Mouse (Mus musculus): Measurements from ENCODE around the gene Snx13. TPM values are rescaled to one million over a fixed set of nuclear protein-coding genes. Genes with fewer than 3 reads are reported as not detected.

Snx13 gene
- polyA plus RNA-seq, 1 experiment from 2014 or later, result 23.0 TPM

DNA sequence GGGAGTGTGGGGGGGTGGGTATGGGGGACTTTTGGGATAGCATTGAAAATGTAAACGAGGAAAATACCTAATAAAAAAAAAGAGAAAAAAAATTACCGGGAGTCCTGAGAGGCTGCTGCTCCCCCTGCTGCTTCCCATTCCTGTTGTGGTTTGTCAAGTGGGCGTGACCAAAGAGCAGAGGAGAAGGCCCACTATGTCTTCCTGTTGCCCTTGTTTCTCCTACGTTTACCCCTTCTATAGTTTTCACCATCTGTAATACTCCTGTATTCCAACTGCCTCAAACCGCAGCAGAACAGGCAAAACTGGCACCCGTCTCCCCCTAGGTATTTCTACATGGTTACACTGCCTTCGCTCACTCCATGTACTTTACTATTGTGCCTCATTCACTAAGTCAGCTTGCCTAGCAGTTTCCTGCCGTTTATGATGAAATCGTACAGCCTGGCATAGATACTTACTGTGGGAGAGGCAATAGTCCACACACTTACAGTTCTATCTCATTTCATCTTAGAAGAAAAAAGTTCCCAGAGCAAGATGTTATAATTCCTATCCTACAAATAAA, 28.2 kb upstream of the Snx13 start:
- H3K36me3 ChIP-seq, result no peaks in the 10 kb centered on the region
- 73% methylated on average over 9 of the region's 9 CpGs for WGBS

GRCm38 (mm10) chr12:35021285-35021684, 25.7 kb upstream of the Snx13 start:
- H3K27ac ChIP-seq (replicated peaks), result no peak overlapping the region
- H3K27me3 ChIP-seq, result no peaks in the 10 kb centered on the region
- H3K36me3 ChIP-seq, result no peaks in the 10 kb centered on the region
- H3K4me1 ChIP-seq, result no peaks in the 10 kb centered on the region
- no peak overlapping the region for H3K4me3 ChIP-seq (replicated peaks)
- WGBS, result 71% methylated on average over 9 of the region's 9 CpGs
- H3K9ac ChIP-seq, result no peak overlapping the region
- no peaks in the 10 kb centered on the region for H3K9me3 ChIP-seq (replicated peaks)
- H3K4me2 ChIP-seq (replicated peaks), result no peak overlapping the region
- ATAC-seq (ENCODE audit: insufficient number of reproducible peaks, low FRiP score, low TSS enrichment, low read depth), result no peak

More for the DNA sequence above, 28.2 kb upstream of the Snx13 start:
- no peak for ATAC-seq (ENCODE audit: insufficient number of reproducible peaks, low FRiP score, low TSS enrichment, low read depth)
- Histone ChIP-seq H3K4me1 (no peaks in the 10 kb centered on the region), H3K9me3 (replicated peaks) (no peaks in the 10 kb centered on the region), H3K4me2 (replicated peaks) (no peak overlapping the region), H3K9ac (no peak overlapping the region), H3K27me3 (no peaks in the 10 kb centered on the region), H3K4me3 (replicated peaks) (no peak overlapping the region), H3K27ac (replicated peaks) (no peak overlapping the region)

GRCm38 (mm10) chr12:35022066-35022465, 24.9 kb upstream of the Snx13 start:
- Histone ChIP-seq H3K4me3 (replicated peaks) (no peak overlapping the region), H3K9me3 (replicated peaks) (no peaks in the 10 kb centered on the region), H3K4me2 (replicated peaks) (no peak overlapping the region), H3K36me3 (no peaks in the 10 kb centered on the region), H3K9ac (no peak overlapping the region), H3K27me3 (no peaks in the 10 kb centered on the region), H3K4me1 (no peaks in the 10 kb centered on the region), H3K27ac (replicated peaks) (no peak overlapping the region)
- ATAC-seq (ENCODE audit: insufficient number of reproducible peaks, low FRiP score, low TSS enrichment, low read depth), result no peak
- WGBS, result 47% methylated on average over 10 of the region's 10 CpGs

DNA sequence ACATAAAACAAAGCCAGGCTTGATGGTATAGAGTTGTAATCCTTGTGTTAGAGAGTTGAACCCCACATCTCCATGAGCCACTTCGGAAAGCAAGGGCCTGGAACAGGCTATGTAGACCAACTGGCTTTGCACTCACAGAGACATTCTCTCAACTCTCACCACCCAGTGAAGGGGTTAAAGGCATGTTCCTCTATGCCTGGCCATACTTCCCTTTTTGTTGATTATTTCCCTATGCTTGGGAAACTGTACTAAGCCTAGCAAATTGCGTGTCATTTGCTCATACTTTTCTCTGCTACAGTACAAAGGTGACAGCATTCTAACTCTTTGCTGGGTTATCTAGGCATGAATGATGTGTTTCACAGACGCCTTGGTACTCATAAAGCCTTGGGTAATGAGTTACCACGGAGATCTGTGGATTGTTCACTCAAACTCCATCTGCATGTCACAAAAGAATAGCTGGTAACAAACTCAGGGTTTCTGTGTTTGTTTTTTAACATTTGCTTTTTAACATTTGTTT, 21.0 kb upstream of the Snx13 start:
- WGBS, result 62% methylated on average over 4 of the region's 4 CpGs
- H3K9ac ChIP-seq, result no peak overlapping the region
- ATAC-seq (ENCODE audit: insufficient number of reproducible peaks, low FRiP score, low TSS enrichment, low read depth), result no peak
- no peaks in the 10 kb centered on the region for H3K4me1 ChIP-seq
- no peak overlapping the region for H3K27ac ChIP-seq (replicated peaks)
- H3K27me3 ChIP-seq, result no peaks in the 10 kb centered on the region
- H3K4me2 ChIP-seq (replicated peaks), result no peak overlapping the region
- H3K9me3 ChIP-seq (replicated peaks), result no peaks in the 10 kb centered on the region
- H3K36me3 ChIP-seq, result no peaks in the 10 kb centered on the region
- no peak overlapping the region for H3K4me3 ChIP-seq (replicated peaks)

DNA sequence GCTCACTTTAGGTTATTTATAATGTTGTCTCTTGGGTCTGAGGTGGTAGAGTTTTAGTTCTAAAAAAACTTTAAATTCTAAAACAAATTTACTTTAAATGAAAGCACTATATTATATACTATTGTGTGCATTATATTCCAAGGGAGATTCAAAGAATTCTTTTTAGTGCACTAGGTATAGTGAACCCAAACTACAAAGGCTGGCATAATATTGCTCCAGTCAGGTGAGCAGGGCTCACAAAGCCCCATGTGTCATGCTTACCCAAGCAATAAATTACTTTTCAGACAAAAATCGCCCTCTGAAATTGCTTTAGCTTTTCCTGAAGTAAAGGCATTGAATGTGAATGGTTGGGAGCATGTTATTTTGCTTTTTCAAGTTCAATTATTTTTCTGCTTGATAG, 19.5 kb upstream of the Snx13 start:
- H3K4me3 ChIP-seq (replicated peaks), result no peak overlapping the region
- H3K27me3 ChIP-seq, result no peaks in the 10 kb centered on the region
- H3K36me3 ChIP-seq, result no peaks in the 10 kb centered on the region
- WGBS, result 79% methylated on average over 1 of the region's 1 CpGs
- ATAC-seq (ENCODE audit: insufficient number of reproducible peaks, low FRiP score, low TSS enrichment, low read depth), result no peak
- H3K9ac ChIP-seq, result no peak overlapping the region
- H3K4me1 ChIP-seq, result no peaks in the 10 kb centered on the region
- no peak overlapping the region for H3K27ac ChIP-seq (replicated peaks)
- no peaks in the 10 kb centered on the region for H3K9me3 ChIP-seq (replicated peaks)
- no peak overlapping the region for H3K4me2 ChIP-seq (replicated peaks)

GRCm38 (mm10) chr12:35038668-35039570, 8.1 kb upstream of the Snx13 start:
- no peak for ATAC-seq (ENCODE audit: insufficient number of reproducible peaks, low FRiP score, low TSS enrichment, low read depth)
- H3K4me3 ChIP-seq (replicated peaks), result peak overlapping the region; percentile 14
- WGBS, result 29% methylated on average over 14 of the region's 14 CpGs
- H3K4me1 ChIP-seq, result no peaks in the 10 kb centered on the region
- peak overlapping the region; percentile 27; the same call in 1 of the 2 replicates for H3K4me2 ChIP-seq (replicated peaks)
- H3K27ac ChIP-seq (replicated peaks), result no peak overlapping the region
- H3K36me3 ChIP-seq, result no peaks in the 10 kb centered on the region
- no peak overlapping the region for H3K9ac ChIP-seq
- no peaks in the 10 kb centered on the region for H3K27me3 ChIP-seq
- H3K9me3 ChIP-seq (replicated peaks), result no peaks in the 10 kb centered on the region

DNA sequence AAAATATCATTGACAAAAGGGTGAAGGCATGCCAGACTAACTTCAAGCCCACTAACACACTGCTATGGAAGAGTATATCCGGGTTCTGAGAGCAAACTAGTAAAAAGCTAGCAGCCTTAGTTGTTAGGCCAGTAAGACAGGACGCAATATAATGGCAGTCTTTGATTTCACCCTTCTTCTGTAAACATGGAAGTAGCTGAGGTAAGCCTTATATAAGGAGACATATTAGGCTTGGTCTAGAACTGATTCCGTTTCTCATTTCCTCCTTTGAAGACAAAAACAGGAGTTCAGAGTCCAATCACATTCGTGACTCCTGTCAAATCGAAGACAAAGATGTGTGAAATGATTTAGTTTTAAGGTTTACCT, 7.4 kb upstream of the Snx13 start:
- Histone ChIP-seq H3K9ac (no peak overlapping the region), H3K4me3 (replicated peaks) (no peak overlapping the region), H3K9me3 (replicated peaks) (no peaks in the 10 kb centered on the region), H3K27ac (replicated peaks) (no peak overlapping the region), H3K4me2 (replicated peaks) (no peak overlapping the region), H3K4me1 (no peaks in the 10 kb centered on the region), H3K27me3 (no peaks in the 10 kb centered on the region), H3K36me3 (no peaks in the 10 kb centered on the region)
- WGBS, result 78% methylated on average over 5 of the region's 5 CpGs
- no peak for ATAC-seq (ENCODE audit: insufficient number of reproducible peaks, low FRiP score, low TSS enrichment, low read depth)

- no peaks in the 10 kb centered on the region for H3K36me3 ChIP-seq
- no peaks in the 10 kb centered on the region for H3K27me3 ChIP-seq
- no peak for ATAC-seq (ENCODE audit: insufficient number of reproducible peaks, low FRiP score, low TSS enrichment, low read depth)
- no peak overlapping the region for H3K4me2 ChIP-seq (replicated peaks)
- H3K9me3 ChIP-seq (replicated peaks), result no peaks in the 10 kb centered on the region
- no peak overlapping the region for H3K9ac ChIP-seq
- WGBS, result 77% methylated on average over 8 of the region's 8 CpGs
- no peak overlapping the region for H3K4me3 ChIP-seq (replicated peaks)
- no peak overlapping the region for H3K27ac ChIP-seq (replicated peaks)
- H3K4me1 ChIP-seq, result no peaks in the 10 kb centered on the region
Observed at GRCm38 (mm10) chr12:35041964-35042363, 5.0 kb upstream of the Snx13 start.

GRCm38 (mm10) chr12:35046310-35046998, 532 bp upstream of the Snx13 start:
- ATAC-seq (ENCODE audit: insufficient number of reproducible peaks, low FRiP score, low TSS enrichment, low read depth), result peak; percentile 65
- H3K9ac ChIP-seq, result peak overlapping the region; percentile 97
- H3K27me3 ChIP-seq, result no peaks in the 10 kb centered on the region
- no peaks in the 10 kb centered on the region for H3K36me3 ChIP-seq
- peaks cover 10% of the 10 kb centered on the region for H3K4me1 ChIP-seq
- H3K27ac ChIP-seq (replicated peaks), result peak overlapping the region; percentile 96
- H3K4me3 ChIP-seq (replicated peaks), result peak overlapping the region; percentile 97
- H3K9me3 ChIP-seq (replicated peaks), result no peaks in the 10 kb centered on the region
- peak overlapping the region; percentile 70 for H3K4me2 ChIP-seq (replicated peaks)
- WGBS, result under 1% methylated on average over 36 of the region's 36 CpGs

GRCm38 (mm10) chr12:35047320-35048225, 587 bp downstream of the Snx13 start:
- H3K4me3 ChIP-seq (replicated peaks), result peak overlapping the region; percentile 97
- H3K4me2 ChIP-seq (replicated peaks), result peak overlapping the region; percentile 70
- under 1% methylated on average over 64 of the region's 65 CpGs for WGBS
- peak overlapping the region; percentile 97 for H3K9ac ChIP-seq
- no peaks in the 10 kb centered on the region for H3K27me3 ChIP-seq
- no peaks in the 10 kb centered on the region for H3K36me3 ChIP-seq
- no peaks in the 10 kb centered on the region for H3K9me3 ChIP-seq (replicated peaks)
- ATAC-seq (ENCODE audit: insufficient number of reproducible peaks, low FRiP score, low TSS enrichment, low read depth), result peak; percentile 86
- H3K4me1 ChIP-seq, result peaks cover 10% of the 10 kb centered on the region
- H3K27ac ChIP-seq (replicated peaks), result peak overlapping the region; percentile 96

All from embryonic facial prominence, embryonic 15.5 days (tissue).